Mouse (Mus musculus): ENCODE data around the gene Tspan13.

Gene Tspan13

GRCm38 (mm10) chr12:36042348-36042778, at the start of gene Tspan13:
TSS of gene Tspan13 (minus strand) at chr12:36042500.
- DNase-seq, result peak; percentile 91 to 92

DNA sequence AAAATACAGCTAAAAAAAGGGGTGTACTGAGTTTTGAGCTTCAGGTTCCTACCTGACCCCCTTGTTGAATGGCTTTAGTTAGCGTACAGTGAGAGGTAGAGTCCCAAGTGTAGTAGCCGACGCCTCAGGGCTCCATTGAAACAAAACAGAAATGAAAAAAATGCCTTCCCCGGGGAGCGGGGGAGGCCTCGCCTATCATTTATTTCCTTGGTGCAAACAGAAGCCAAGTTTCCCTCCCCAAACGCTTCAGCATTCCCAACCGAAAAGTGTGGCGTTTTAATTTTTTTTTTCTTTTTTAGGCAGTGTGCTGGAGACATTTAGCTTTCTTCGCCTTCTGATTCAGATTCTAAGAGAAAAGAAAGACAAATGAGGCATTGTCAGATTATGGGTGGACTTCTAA, 49.7 kb upstream of the Tspan13 start:
- no peak for DNase-seq

GRCm38 (mm10) chr12:36089221-36089620, 46.9 kb upstream of the Tspan13 start:
- DNase-seq, result no peak

DNA sequence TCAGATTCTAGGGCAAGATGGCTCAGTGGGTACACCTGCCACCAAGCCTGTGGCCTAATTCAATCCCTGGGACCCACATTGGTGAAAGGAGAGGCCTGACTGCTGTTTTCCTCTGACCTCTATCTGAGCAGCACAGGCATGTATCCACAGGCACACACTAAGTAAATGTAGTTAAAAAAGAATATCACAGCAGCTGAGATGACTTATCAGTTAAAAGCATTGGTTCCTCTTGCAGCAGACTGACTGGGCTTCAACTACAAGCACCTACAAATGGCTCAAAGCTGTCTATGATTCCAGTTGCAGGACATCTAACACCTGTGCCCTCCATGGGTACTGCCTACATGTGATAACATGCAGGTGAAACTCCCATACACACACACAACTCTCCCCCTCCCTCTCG, 46.5 kb upstream of the Tspan13 start:
- no peak for DNase-seq

DNA sequence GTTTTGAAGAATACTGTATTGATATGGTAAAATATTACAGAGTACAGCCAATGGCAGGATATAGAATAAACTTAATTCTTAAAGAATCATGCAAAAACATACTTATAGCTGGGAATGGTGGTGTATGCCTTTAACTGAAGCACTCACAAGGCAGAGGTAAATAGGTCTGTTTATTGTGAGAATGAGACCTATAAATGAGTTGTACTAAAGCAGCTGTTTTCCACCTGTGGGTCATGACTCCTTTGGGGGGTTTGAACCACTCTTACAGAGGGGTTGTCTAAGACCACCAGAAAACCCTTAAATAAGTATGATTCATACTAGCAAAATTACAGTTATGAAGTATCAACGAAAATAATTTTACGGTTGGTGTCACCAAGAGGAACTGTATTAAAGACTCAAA, 43.1 kb upstream of the Tspan13 start:
- no peak for DNase-seq

DNA sequence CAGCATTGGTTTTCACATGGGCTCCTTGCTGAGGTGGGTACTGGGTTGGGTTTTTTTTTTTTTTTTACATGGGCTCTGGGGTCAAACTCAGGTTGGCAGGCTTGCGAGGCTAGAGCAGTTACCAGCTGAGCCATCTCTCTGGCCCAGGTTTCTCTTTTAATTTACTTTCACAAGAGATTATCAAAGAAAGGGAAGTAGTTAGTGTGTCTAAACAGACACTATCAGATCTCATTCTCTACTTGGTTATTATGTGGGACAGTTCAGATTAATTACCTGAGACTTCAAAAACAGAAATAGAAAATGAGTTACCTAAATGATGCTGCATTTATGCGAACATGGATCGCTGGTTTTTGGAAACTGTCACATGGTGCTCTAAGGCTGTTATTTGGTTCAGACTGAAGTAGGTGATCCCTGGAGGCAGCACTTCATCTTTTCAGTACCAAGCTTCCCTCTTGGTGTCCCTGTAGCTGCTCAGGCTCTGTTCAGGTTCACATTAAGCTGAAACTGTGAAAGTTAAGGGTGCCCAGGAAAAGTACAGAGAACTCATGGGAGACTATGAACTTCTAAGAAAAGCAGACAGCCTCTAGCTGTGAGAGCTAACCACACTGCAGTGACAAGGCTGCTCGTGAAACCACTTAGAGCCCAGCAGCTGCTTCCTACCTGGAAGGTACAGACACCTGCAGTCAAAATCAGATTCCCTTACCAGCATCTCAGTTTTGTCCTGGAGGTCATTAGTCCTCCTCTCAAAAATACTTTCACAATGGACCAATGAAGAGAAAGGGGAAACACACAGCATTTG, 36.0 kb upstream of the Tspan13 start:
- no peak for DNase-seq

DNA sequence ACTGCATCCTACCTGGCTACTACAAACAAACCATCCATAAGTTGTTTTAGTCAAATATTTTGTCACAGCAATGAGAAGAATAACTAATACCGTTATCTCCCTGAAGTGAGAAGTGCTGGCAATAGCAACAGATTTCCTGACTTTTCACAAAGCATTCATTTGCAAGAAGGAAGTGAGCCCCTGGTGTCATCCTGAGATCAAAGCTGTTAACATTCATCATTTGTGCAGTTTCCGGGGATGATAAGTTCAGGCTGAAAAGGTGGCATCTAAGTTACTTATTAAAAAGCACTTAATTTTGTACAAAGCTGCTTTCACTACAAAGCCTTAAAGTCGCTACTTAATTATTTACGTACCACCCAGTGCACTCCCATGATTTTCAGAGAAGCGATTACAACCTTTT, 30.6 kb upstream of the Tspan13 start:
- DNase-seq, result no peak

- DNase-seq, result no peak
Observed at GRCm38 (mm10) chr12:36070231-36070630, 27.9 kb upstream of the Tspan13 start.

DNA sequence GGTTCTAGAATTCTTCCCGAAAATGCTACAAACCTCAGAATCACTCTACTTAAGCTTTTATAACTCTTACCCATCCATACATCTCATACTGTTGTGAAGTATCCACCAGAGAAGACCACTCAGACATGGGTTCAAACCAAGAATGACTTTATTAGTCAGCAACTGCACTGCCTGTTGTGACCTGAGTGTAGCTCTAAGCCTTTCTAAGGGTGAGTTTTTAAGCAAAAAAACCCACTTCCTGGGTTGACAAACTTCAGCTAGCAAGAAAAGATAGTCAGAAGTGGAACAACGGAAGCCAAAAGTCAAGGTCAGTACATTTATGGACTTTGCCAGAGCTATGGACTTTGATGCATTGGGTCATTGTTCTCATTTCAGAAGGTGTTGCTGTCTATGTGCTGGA, 25.2 kb upstream of the Tspan13 start:
- DNase-seq, result no peak

DNA sequence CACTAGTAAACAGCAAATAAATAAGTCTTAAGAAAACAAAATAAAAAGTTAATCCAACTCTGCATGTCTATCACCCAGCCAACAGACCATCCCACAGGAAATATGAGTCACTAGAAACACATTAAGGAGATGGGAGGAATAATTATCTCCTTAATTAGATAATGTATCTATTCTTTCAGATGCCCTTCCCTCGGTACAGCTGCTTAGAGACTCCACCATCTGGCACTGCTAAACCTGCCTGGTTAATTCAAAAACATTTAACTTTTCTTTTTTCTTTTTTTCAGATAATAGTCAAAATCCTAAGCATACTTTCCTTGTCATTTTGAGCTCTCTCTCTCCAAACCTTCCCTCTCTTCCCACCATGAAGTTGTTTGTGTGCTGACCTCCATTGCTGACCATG, 23.6 kb upstream of the Tspan13 start:
- DNase-seq, result no peak

- no peak for DNase-seq
Observed at GRCm38 (mm10) chr12:36057699-36058098, 15.4 kb upstream of the Tspan13 start.

- DNase-seq, result no peak
Observed at GRCm38 (mm10) chr12:36050276-36050675, 8.0 kb upstream of the Tspan13 start.

GRCm38 (mm10) chr12:36047593-36047992, 5.3 kb upstream of the Tspan13 start:
- DNase-seq, result no peak

DNA sequence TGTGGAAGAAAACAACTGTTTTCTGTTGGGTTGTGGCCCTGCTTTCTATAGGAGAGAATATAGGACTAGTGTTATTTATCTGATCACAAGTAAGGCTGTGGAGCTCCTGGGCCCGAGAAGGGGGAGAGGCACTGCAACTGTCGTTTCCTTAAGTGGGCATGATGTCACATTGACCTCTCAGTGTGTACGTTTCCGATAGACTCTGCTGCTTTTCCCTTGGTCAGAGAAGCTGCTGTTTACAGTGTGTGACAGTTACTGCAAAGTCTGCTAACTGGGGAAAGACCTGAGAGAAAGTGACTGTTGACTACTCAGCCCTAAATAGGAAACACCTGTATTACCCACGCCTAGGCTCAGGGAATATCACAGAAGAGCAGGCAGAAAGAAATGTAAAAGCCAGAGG, 3.9 kb upstream of the Tspan13 start:
- DNase-seq, result no peak

- DNase-seq, result no peak
Observed at GRCm38 (mm10) chr12:36044691-36045090, 2.4 kb upstream of the Tspan13 start.

DNA sequence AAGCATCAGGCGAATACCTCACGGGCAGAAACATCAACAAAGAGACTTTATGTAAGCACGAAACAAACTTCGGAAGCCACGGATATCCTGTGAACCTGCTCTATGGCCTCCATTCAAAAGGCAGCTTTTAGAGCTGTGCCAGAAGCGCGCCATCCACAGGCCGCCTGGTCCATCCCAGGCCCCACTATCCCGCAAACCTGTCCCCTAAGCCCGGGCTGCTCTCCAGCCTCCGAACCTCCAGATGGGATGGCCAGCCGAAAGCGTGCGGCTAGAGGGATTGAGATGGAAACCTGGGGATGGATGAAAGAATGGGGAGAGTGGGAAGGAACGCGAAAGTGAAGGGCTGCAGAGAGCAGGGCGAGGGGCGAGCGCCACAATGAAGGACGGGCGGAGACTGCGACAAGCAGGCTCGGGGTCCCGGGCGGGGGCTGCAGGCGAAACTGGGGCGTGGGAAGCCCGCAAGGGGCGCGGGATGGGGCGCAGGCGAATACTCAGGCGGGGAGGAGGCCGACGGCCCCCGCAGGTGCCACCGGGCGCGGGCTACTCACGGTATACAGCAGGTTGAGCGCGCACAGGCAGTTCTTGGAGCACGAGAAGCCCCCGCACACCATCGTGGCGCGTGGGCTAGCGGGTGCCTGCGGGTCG, 475 bp downstream of the Tspan13 start:
- peak; percentile 73 to 78 for DNase-seq

GRCm38 (mm10) chr12:36041281-36041589, 1.1 kb downstream of the Tspan13 start:
- no peak for DNase-seq

GRCm38 (mm10) chr12:36040571-36041280, 1.6 kb downstream of the Tspan13 start:
- DNase-seq, result peak in 1 of 2 experiments; percentile 44

- peak in 1 of 2 experiments; percentile 19 for DNase-seq
Observed at GRCm38 (mm10) chr12:36039541-36040084, 2.7 kb downstream of the Tspan13 start.

DNA sequence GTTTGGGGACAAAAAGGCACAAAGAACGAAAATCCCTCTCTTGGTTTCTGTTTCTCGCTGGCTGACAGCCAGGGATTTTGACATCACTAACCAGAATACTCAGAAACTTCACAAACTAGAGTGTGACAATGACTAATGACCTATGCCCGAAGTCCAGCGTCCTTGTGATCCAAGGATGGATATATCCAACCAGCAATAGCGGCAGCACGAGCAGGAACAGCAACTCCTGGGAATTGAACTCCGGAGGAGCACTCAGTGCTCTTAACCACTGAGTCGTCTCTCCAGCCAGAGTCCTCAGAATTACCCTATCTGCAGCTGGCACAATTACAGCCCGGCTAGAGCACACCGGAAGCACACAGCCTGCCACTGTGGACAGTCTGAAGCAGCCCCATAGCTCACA, 5.5 kb downstream of the Tspan13 start:
- no peak for DNase-seq

GRCm38 (mm10) chr12:36036121-36036520, 6.2 kb downstream of the Tspan13 start:
- DNase-seq, result no peak

- DNase-seq, result no peak
Observed at GRCm38 (mm10) chr12:36035501-36035900, 6.8 kb downstream of the Tspan13 start.

DNA sequence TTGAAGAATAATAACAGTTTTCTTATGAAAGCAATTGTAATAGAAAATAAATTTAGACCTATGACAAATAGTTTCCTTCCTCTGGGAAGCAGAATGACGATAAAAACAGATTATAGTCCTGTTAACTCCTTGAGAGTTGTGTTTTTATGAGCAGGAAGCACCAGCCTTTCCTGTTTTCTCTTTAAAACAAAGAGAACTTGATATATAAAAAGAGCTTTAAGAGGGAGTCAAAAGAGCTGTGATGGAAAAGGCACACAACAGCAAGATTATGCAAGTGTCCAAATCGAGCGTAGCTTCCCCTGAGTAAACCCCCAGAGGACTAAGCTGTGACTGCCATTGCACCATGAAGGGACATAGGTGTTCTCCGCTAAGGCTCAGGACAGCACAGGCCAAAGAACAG, 9.9 kb downstream of the Tspan13 start:
- no peak for DNase-seq

Data from cerebellum, postnatal 36 days (tissue).